Mouse (Mus musculus) erythroblast, embryonic 14.5 days (primary cell): ENCODE data around the gene Afg3l1.

ENCODE experiments used
- GATA1 ChIP-seq: IDR thresholded peaks from 2 replicates; pipeline ENCODE4 v1.6.1; 2012; ENCODE audit warnings: low read length, inconsistent platforms, mixed read lengths
- TAL1 ChIP-seq: IDR thresholded peaks from 3 replicates; pipeline ENCODE4 v1.6.1; 2012; ENCODE audit warnings: low read length, inconsistent platforms, mixed read lengths

DNA sequence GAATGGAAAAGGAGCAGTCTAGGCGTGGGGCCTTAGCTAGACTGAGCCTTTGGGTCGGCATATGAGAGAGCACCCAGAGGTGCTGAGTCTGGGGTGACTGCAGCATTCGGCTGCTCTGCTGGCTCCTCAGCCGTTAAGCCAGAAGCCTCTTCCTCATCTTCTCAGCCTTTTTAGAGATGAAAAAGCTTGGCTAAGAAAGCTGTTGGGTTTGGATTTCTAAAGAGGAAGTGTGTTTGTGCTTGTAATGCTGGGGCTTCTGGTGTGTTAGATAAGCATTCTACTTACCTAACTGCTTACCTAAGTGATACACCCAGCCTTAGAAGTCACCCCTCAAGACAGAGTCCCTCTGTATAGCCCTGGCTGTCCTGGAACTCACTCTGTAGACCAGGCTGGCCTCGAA, 26.9 kb upstream of the Afg3l1 start:
- TF ChIP-seq GATA1, result no peak
- TF ChIP-seq TAL1, result no peak
